Mouse (Mus musculus): ENCODE measurements around the gene Pef1.

DNA sequence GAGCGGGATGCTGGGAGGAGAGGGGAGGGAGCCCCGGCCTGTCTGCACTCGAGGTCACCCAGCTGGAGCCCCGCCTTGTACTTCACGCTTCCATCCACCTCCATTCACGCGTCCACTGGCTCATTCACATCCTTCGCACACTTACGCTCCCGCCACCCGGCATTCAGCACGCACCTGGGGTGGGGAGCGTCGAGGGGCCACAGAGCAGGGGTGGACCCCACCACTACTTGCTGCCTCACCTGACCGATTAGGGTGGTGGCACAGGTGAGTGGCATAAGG is 36.8 kb downstream of the Pef1 start, which contains the start of gene Hcrtr1:
- TF ChIP-seq CTCF (IDR thresholded peaks at IDR 0.05; ENCODE audit: low read depth, low read length) (no peak), EP300 (IDR thresholded peaks at IDR 0.05; ENCODE audit: insufficient read depth, low read depth, low read length) (no peak)

All from ES-Bruce4 (cell line).